Mouse (Mus musculus): ENCODE measurements at regions not wholly inside any gene's neighbourhood (a gene's known extent, or its start where the extent isn't known, plus 50 kb on each side); places are given as distances from the start of the nearest gene placed in this dataset.
A peak's percentile ranks its signal among the peaks of the same experiment; 100 is the strongest.
"Not testable (repeated sequence)": the region's sequence is repeated elsewhere in the genome, so short reads cannot be mapped to it uniquely, and the experiment has no call there.

- DNase-seq: not testable (repeated sequence)
Measured at GRCm38 (mm10) chr10:51397016-51397415, 83.4 kb upstream of the Gm49339 start.

GRCm38 (mm10) chr10:51405141-51405540, 75.3 kb upstream of the Gm49339 start:
- DNase-seq: peak; percentile 42 to 58

- no peak for DNase-seq
Measured at GRCm38 (mm10) chr10:51412795-51413194, 67.6 kb upstream of the Gm49339 start.

- no peak for DNase-seq
Measured at GRCm38 (mm10) chr10:51414512-51414911, 65.9 kb upstream of the Gm49339 start.

GRCm38 (mm10) chr10:51416723-51417122, 63.7 kb upstream of the Gm49339 start:
- DNase-seq: no peak

GRCm38 (mm10) chr10:51417221-51417911, 63.0 kb upstream of the Gm49339 start:
- no peak for DNase-seq

- DNase-seq: no peak
Measured at GRCm38 (mm10) chr10:51418550-51418949, 61.9 kb upstream of the Gm49339 start.

- DNase-seq: no peak
Measured at GRCm38 (mm10) chr10:51422501-51422900, 57.9 kb upstream of the Gm49339 start.

Measured in adrenal gland, postnatal 36 days (tissue).